Mouse (Mus musculus) liver, embryonic 11.5 days (tissue): ENCODE data around the gene Tnr. TPM values are rescaled to one million over a fixed set of nuclear protein-coding genes. Genes with fewer than 3 reads are reported as not detected.

Source experiments
- ATAC-seq: fragments of 200-750 bp; cut with Nextera tagmentation; replicated peaks from 2 replicates; pipeline ENCODE4 v1.8.0; 2017; ENCODE audit warnings: moderate number of reproducible peaks, mild to moderate bottlenecking, moderate TSS enrichment, moderate library complexity; ENCODE audit not compliant: low FRiP score
- DNase-seq: peaks from one replicate; pipeline ENCODE4 v3.0.0-alpha.2; 2017; ENCODE audit warnings: low spot score
- H3K27ac ChIP-seq: fragments of 300-500 bp; sonication (generic); 2 replicates; pipeline ENCODE4 v1.5.1; 2014; ENCODE audit warnings: mild to moderate bottlenecking, low read depth, low read length, control low read depth
- H3K27me3 ChIP-seq: fragments of 300-500 bp; sonication (generic); replicated peaks from 2 replicates; pipeline ENCODE4 v1.6.1; 2014; ENCODE audit warnings: low read length, mixed read lengths; ENCODE audit not compliant: control insufficient read depth, insufficient read depth
- H3K36me3 ChIP-seq: fragments of 300-500 bp; sonication (generic); 2 replicates; pipeline ENCODE4 v1.6.1; 2014; ENCODE audit warnings: mild to moderate bottlenecking, low read length, moderate library complexity, mixed read lengths; ENCODE audit not compliant: control insufficient read depth, insufficient read depth
- H3K4me1 ChIP-seq: fragments of 300-500 bp; sonication (generic); replicated peaks from 2 replicates; pipeline ENCODE4 v1.6.1; 2014; ENCODE audit warnings: low read length, mixed read lengths; ENCODE audit not compliant: control insufficient read depth, insufficient read depth
- H3K4me2 ChIP-seq: fragments of 300-500 bp; sonication (generic); 2 replicates; pipeline ENCODE4 v1.6.1; 2014; ENCODE audit warnings: mild to moderate bottlenecking, control low read depth, moderate library complexity
- H3K4me3 ChIP-seq: fragments of 300-500 bp; sonication (generic); 2 replicates; pipeline ENCODE4 v1.5.1; 2014; ENCODE audit warnings: low read depth, low read length, control low read depth
- H3K9ac ChIP-seq: fragments of 300-500 bp; sonication (generic); 2 replicates; pipeline ENCODE4 v1.6.1; 2014; ENCODE audit warnings: low read depth, low read length, control low read depth
- H3K9me3 ChIP-seq: fragments of 300-500 bp; sonication (generic); 2 replicates; pipeline ENCODE4 v1.6.1; 2016; ENCODE audit warnings: low read length, inconsistent platforms, mixed read lengths; ENCODE audit not compliant: control insufficient read depth
- WGBS: fragments of 180-500 bp; shearing (Covaris S2); extraction: QIAGEN DNeasy Blood & Tissue Kit; methylation state at CpG from one replicate; pipeline ENCODE4 v1.1.7; 2014; 5-methylcytosine and 5-hydroxymethylcytosine counted together
- polyA plus RNA-seq: library from polyadenylated mRNA; unstranded; fragments of >200 nt; fragmentation: Nextera tagmentation; extraction: Ambion mirVana; gene quantifications from 2 replicates; pipeline ENCODE4 v1.2.1, GENCODE M21; 2014

Tnr gene
- polyA plus RNA-seq, 1 experiment from 2014 or later: 0.58 TPM

GRCm38 (mm10) chr1:159914726-159915125, 391.2 kb downstream of the Tnr start:
- Histone ChIP-seq H3K27me3 (no peaks in the 10 kb centered on the region), H3K27ac (no peak overlapping the region), H3K4me1 (no peaks in the 10 kb centered on the region), H3K4me3 (no peak overlapping the region), H3K36me3 (no peaks in the 10 kb centered on the region), H3K9me3 (no peaks in the 10 kb centered on the region), H3K4me2 (no peak overlapping the region), H3K9ac (no peak overlapping the region)
- ATAC-seq: no peak
- DNase-seq: no peak

GRCm38 (mm10) chr1:159920571-159920970, 397.0 kb downstream of the Tnr start:
- H3K27ac ChIP-seq: no peak overlapping the region
- 81% methylated on average over 2 of the region's 2 CpGs for WGBS

GRCm38 (mm10) chr1:159923010-159923409, 399.4 kb downstream of the Tnr start:
- no peak for DNase-seq
- H3K4me2 ChIP-seq: no peak overlapping the region
- H3K9ac ChIP-seq: no peak overlapping the region
- ATAC-seq: no peak
- WGBS: 79% methylated on average over 7 of the region's 7 CpGs
- H3K36me3 ChIP-seq: no peaks in the 10 kb centered on the region
- no peaks in the 10 kb centered on the region for H3K9me3 ChIP-seq
- H3K27me3 ChIP-seq: no peaks in the 10 kb centered on the region
- no peak overlapping the region for H3K4me3 ChIP-seq
- H3K27ac ChIP-seq: no peak overlapping the region
- H3K4me1 ChIP-seq: no peaks in the 10 kb centered on the region

More at GRCm38 (mm10) chr1:159920571-159920970, 397.0 kb downstream of the Tnr start:
- no peaks in the 10 kb centered on the region for H3K36me3 ChIP-seq
- no peak overlapping the region for H3K4me2 ChIP-seq
- H3K9me3 ChIP-seq: no peaks in the 10 kb centered on the region
- H3K4me3 ChIP-seq: no peak overlapping the region
- no peaks in the 10 kb centered on the region for H3K27me3 ChIP-seq
- no peak for DNase-seq
- H3K4me1 ChIP-seq: no peaks in the 10 kb centered on the region
- no peak for ATAC-seq
- H3K9ac ChIP-seq: no peak overlapping the region

GRCm38 (mm10) chr1:159924105-159924504, 400.5 kb downstream of the Tnr start:
- WGBS: 86% methylated on average over 4 of the region's 4 CpGs
- H3K27me3 ChIP-seq: no peaks in the 10 kb centered on the region
- H3K36me3 ChIP-seq: no peaks in the 10 kb centered on the region
- H3K4me1 ChIP-seq: no peaks in the 10 kb centered on the region
- no peak overlapping the region for H3K27ac ChIP-seq
- H3K4me2 ChIP-seq: no peak overlapping the region
- no peaks in the 10 kb centered on the region for H3K9me3 ChIP-seq
- no peak overlapping the region for H3K9ac ChIP-seq
- no peak for DNase-seq
- no peak for ATAC-seq
- no peak overlapping the region for H3K4me3 ChIP-seq

GRCm38 (mm10) chr1:159924684-159925083, 401.1 kb downstream of the Tnr start:
- WGBS: 87% methylated on average over 5 of the region's 5 CpGs

GRCm38 (mm10) chr1:159928681-159929335, 405.2 kb downstream of the Tnr start:
- WGBS: 85% methylated on average over 9 of the region's 9 CpGs
- DNase-seq (no peak), ATAC-seq (no peak)
- no peak overlapping the region for H3K27ac ChIP-seq
- H3K4me1 ChIP-seq: no peaks in the 10 kb centered on the region
- no peak overlapping the region for H3K9ac ChIP-seq
- no peaks in the 10 kb centered on the region for H3K9me3 ChIP-seq
- no peaks in the 10 kb centered on the region for H3K36me3 ChIP-seq
- no peak overlapping the region for H3K4me3 ChIP-seq
- H3K4me2 ChIP-seq: no peak overlapping the region
- no peaks in the 10 kb centered on the region for H3K27me3 ChIP-seq

More at GRCm38 (mm10) chr1:159924684-159925083, 401.1 kb downstream of the Tnr start:
- Histone ChIP-seq H3K4me1 (no peaks in the 10 kb centered on the region), H3K27ac (no peak overlapping the region), H3K36me3 (no peaks in the 10 kb centered on the region), H3K9me3 (no peaks in the 10 kb centered on the region), H3K9ac (no peak overlapping the region), H3K27me3 (no peaks in the 10 kb centered on the region), H3K4me2 (no peak overlapping the region), H3K4me3 (no peak overlapping the region)
- no peak for DNase-seq
- no peak for ATAC-seq

- Histone ChIP-seq H3K4me3 (no peak overlapping the region), H3K9ac (no peak overlapping the region), H3K27me3 (no peaks in the 10 kb centered on the region), H3K27ac (no peak overlapping the region), H3K36me3 (no peaks in the 10 kb centered on the region), H3K9me3 (no peaks in the 10 kb centered on the region), H3K4me1 (no peaks in the 10 kb centered on the region), H3K4me2 (no peak overlapping the region)
- ATAC-seq (no peak), DNase-seq (no peak)
Measured at GRCm38 (mm10) chr1:159932092-159932491, 408.5 kb downstream of the Tnr start.

GRCm38 (mm10) chr1:159932598-159932997, 409.0 kb downstream of the Tnr start:
- ATAC-seq: no peak
- Histone ChIP-seq H3K9me3 (no peaks in the 10 kb centered on the region), H3K36me3 (no peaks in the 10 kb centered on the region), H3K4me2 (no peak overlapping the region), H3K4me3 (no peak overlapping the region), H3K9ac (no peak overlapping the region), H3K27me3 (no peaks in the 10 kb centered on the region), H3K27ac (no peak overlapping the region), H3K4me1 (no peaks in the 10 kb centered on the region)
- DNase-seq: no peak
- 35% methylated on average over 2 of the region's 2 CpGs for WGBS

GRCm38 (mm10) chr1:159938449-159938848, 414.9 kb downstream of the Tnr start:
- Histone ChIP-seq H3K27me3 (no peaks in the 10 kb centered on the region), H3K36me3 (no peaks in the 10 kb centered on the region), H3K4me3 (no peak overlapping the region), H3K9me3 (no peaks in the 10 kb centered on the region), H3K27ac (no peak overlapping the region), H3K4me1 (no peaks in the 10 kb centered on the region), H3K9ac (no peak overlapping the region), H3K4me2 (no peak overlapping the region)
- DNase-seq (no peak), ATAC-seq (no peak)
- WGBS: 77% methylated on average over 2 of the region's 2 CpGs
